Mouse (Mus musculus) retina, postnatal 1 day (tissue): ENCODE measurements around the gene Rpl23.

Experiments used
- DNase-seq: peaks from one replicate; pipeline ENCODE4 v3.0.0-alpha.2; 2012

Rpl23 gene

DNA sequence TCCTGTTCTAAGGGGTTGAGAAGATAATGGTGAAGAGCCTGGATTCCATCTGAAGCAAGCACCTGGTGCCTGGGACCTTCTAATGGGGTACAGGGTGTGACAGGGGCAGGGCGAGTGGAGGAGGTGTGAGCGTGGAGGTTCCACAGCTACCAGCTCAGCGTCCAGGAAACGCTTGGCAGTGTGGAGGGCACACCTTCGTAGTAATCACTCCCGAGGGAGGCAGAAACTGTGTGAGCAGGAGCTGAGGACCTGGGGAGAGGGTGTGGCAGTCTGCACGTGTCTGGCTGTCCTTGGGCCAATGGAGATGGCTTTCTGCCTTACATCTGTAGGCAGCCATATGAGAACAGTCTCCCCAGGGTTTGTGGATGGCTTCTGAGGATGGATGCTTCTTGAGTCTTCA lies 30.8 kb upstream of the Rpl23 start:
- no peak for DNase-seq

DNA sequence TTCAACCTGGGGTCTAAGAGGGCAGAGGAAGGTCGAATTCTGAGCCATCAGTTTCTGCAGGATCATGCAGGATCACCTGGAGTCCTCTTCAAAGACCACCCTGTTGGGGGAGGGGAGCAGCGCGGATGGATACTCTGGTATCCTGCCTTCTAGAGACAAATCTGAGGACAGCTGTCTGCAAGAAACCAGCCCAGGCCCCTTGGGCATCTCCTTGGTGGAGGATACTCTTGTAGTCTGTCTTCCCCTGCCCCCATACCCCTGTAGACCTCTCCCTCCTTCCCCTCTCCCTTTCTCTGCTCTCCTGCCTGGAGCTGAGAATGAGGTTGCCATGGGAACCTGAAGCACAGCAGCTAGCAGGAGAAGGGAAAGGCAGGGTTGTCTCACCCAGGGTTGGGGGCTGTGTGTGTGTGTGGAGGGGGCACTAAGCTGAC lies 30.3 kb upstream of the Rpl23 start:
- peak; percentile 90 for DNase-seq

DNA sequence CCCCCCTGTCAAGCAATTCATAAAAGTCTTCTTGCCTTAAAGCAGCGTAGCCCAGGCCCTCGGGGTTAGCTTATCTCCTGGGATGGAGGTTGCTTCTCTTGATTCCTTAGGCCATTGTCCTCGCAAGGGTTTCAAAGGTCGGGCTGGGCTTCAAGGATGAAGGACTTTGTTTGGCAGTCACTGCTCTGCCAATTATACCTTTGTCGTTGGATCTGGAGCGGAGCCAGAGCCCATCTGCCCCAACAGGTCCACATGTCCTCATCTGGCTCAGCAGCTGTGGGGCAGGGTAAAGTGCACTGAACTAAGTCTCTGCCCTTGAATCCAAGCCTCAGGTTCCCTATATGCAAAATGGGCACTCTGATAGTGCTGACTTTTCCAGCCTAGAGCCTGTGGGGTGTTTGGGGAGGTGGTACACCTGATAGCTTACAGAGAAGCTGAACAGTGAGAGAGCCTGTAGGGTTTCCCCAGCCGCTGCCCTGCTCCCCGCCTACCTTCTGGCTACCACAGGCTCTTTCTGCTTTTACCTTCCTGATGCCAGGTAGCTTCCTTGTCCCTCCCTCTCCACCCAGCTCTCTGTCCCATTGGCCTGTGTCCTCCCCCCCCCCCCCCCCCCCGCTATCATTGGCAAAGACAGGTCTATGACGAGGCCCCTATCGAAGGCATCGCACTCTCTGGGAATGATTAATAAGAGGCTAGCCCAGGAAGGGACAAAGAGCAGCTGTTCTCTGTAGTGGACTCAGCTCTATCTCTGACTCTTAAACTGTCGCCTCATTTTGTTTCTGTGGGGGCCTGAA lies 29.5 kb upstream of the Rpl23 start:
- DNase-seq, result peak; percentile 51

DNA sequence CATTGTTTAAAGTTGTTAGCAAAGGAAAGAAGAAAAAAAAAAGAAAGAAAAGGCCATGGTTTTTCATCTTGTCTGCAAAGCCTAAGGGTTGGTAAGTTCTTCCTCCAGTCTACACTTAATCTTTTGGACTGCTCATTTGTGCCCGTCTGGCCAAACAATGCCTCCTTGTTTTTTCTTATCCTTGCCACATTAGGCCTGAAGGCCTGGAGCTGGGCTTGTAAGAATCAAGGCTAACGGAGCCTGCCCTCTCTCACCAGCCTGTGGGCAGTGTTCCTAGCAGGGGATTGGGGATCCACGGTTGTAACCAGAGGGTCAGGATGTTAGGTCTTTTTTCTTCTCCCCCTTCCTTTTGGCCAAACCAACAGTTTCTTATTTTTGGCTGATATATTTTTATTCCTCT lies 28.7 kb upstream of the Rpl23 start:
- peak; percentile 54 for DNase-seq

DNA sequence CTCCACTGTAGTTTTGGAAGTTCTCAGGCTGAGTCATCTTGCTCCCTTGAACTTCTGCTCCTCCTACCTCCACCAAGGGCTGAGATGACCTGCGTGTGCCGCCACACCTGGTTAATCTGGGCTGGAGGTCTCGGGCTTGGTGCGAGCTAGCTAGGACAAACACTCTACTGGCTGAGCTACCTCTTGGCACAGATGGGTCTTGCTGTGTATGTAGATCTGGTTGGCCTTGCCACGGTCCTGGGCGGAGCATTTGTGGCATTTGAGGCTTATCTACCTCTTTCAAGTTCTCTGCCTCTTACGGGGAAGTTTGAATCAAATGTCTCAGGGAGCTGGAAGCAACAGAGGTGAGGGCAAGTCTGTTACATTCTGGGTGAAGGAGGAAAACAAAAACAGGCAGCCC lies 28.1 kb upstream of the Rpl23 start:
- no peak for DNase-seq

DNA sequence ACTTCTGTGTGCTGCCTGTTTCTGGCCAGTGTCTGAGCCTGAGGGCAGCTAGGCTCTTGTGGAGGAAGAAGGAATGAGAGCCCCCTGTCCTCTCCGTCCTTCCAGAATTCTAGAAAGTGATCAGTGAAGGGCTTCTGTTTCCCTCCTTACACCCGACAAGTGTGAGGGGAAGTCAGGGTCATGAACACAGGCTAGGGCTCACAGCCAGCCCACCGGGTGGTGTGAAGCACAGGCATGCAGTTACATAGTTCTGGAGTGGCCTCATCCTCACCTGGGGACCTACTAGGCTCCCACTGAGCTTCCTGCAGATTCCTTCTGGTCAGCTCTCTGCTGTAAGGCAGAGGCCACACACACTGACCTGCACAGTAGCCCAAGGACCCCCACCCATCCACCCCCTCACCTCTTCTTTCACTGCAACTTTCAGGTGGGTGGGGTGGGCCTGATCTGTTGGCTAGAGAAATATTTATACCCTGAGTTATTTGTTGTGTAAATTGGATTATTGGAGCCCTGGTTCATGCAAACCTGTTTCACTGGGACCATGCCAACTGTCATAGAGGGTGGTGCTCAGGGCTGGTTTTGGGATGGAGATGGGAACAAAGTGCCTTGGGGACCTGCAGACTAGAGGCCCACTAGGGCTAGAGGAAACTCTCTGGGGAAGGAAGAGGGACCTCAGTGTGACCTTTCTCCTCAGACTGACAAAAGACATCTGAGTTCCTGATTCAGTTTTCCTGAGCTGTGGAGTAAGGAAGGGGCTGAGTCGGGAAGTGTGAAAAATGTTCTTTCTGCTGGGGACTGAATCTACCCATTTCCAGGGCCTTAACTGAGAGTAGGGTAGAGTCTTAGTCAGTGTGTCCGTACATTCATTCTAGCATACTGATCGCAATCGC lies 27.2 kb upstream of the Rpl23 start:
- DNase-seq, result no peak

DNA sequence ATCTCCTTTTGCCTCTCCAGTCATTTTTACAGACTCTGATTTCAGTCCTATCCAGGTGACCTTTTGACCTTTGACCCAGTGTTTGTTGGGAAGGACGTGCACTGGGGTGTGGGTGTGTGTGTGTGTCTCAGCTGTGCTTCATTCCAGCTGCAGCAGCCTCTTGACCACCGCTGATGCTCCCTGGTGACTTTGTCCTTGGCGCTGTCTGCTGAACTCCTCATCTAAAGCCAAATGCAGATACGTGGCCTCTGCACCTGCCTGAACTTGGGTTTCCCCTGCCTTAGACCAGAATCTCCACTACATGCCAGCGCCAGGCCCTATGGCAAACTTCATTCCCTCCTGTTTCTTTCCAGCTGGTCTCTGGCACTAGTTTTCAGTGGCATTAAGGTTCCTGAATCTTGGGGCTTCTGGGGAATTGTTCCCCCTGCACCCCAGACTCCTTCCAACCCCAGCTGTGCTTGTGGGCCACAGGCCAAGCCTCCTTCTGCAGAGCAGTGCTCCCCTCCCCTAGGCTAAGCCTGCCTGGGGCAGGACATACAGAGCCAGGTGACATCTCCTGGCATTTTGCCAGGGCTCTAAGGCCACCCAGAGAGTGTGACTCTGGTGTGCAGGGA lies 26.5 kb upstream of the Rpl23 start:
- peak; percentile 85 for DNase-seq

DNA sequence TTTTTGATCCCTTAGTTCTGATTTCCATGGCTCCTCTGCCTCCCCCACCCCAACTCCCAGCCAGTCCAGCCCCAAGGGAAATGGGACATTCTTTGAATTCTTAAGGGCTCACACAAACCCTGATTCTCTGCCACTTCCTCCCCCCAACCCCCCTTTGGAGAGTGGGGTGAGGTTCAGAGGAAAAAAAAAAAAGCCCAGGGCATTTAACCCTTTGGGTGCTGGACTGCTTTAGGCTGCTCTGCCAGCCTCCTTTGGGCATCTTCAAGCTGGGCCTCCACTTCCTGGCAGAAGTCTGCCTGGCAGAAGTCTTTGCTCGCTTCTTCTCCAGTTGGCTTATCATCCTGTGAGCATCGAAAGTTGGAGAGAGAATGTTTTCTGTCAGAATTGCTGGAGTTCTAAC lies 25.9 kb upstream of the Rpl23 start:
- DNase-seq, result peak; percentile 69

DNA sequence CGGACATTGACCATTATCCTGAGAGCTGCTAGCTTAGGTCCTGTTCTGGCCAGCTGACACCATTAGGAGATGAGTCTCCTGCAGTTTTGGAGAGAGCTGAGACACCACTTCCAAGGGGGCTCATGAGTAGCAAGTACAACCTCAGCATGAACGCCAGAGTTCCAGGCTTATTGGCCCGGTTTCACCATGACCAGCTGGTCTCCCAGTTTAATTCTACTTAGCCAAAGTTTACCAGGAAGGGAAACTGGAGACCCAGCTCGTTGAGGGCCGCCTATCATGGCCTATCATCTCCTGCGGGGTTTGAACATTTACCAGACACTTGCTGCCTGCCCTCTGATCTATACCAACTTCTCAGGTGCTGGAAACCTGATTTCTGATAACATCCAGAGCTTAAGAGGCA lies 25.4 kb upstream of the Rpl23 start:
- DNase-seq, result no peak

DNA sequence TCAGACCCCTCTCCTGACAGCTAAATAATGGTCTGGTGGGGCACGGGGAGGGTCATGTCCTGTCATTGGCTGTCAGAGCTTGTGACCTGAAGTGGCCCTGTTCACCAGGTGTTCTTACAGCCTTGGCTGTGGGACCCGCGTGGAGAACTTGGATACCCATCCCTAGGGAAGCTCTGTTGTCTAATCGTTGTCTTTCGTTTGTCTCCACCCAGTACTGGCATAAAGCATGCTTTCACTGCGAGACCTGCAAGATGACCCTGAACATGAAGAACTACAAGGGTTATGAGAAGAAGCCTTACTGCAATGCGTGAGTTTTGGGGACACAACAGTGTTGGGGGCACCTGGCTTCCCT lies 24.4 kb upstream of the Rpl23 start:
- DNase-seq, result no peak

DNA sequence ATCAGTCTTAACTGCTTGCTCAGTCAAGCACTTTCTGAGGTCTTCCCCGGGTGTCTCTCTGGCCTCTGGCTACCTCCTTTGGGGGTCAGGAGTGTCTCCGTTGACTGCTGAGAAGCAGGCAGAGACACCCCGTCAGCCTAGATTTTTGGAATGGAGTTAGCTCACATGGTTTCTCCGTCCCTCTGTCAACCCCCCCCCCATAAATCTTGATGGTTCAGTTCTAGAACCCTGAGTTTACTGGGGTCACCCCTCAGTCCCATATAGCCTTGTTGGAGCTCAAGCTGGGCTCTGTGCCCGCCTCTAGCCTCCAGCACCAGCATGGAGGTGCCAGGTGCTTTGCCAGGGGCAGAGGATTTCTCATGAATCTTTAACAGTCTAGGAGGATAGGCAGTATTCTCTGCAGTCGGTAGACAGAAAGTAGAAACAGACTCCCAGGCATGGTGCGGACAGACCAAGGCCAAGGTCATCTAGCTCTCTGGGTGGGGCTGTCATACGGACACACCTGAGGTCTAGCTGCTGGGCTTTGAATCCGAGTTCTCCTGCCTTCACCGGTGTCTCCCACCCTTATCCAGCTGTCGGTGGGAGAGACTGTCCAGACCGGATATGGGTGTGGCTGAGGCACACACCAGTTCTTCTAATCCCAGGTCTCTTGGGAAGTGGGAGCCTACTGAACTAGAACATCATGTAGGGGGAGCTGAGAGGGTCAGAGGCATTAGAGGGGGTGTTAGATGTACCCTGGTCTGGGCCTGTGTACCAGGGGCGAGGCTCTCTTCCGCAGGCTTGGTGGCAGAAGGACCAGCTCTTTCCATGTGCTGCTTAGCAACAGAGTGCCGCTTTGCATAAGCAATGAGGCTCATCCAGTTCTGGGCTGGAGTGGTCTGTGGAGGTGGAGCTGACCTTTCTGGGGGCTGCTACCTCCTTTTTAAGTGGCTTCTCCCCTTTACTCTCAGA lies 23.7 kb upstream of the Rpl23 start:
- peak; percentile 77 for DNase-seq

DNA sequence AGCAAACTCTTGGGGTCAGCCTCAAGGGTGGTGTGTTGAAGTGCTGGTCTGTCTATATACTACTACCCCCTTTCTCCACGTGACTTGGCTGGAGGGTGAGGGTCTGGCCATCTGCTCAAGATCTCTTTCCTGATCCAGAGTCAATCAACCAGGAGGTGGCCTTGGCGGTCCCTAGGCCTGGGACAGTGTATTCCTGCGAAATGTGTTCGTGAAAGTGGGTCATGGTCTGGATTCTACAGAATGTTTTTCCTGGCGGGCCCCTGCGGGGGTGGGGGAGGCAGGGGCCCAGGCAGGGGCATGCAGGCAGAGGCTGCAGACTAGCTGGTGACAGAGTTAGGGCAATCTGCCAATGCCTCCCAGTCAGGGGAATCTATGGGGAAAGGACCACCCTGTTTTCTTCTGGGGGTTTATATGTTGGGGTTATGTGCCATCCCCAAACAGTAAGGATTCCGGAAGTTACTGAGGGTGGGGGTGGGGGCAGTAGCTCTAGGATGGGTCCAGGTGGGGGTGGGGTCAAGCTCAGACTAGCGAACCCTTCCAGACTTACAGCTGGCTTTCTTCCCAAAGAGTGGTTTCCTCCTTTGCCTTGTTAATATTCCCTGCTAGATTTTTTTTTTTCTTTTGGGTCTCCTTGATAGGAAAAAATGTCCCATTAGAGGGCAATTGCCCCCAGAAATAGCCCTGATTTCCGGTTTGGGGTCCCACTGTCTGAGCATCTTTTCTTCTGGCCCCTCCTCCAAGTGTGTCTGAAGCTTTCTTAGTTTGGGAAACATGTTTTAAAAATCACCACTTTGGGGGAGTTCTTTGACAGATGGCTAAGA lies 22.8 kb upstream of the Rpl23 start:
- peak; percentile 94 for DNase-seq

DNA sequence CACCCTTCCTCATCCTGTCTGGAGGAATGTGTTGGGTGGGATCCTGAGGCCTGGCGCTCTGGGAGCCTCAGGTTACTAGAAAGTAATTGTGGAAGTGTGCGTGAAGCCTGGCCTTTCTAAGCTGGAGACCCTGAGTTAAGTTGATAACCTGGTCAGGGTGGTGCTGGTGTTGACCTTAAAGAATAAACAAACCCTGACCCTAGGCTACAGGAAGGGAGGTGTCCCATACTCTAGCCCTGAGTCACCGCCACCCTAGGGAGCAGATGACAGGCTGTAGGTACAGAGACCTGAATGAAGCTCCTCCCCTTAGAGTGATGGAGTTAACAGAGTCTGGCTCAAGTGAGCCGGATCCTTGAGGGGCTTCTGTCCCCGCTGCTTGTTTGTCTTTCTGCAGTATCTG lies 21.6 kb upstream of the Rpl23 start:
- no peak for DNase-seq

DNA sequence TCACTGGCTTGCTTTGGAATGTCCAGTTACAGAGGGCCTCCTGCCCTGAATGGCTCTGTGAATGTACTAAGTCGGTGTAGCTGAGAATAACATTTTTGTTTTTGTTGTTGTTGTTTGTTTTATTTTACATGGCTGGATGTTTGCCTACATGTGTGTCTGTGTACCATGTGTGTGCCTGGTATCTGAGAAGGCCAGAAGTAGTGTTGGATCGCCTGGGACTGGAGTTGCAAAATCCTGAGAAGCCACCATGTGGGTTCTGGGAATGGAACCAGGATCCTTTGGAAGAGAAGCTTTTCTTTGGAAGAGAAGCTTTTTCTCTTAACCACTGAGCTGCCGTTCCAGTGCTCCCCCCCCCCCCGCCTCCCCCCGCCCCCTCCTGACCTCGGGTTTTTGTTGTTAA lies 20.3 kb upstream of the Rpl23 start:
- DNase-seq, result no peak

DNA sequence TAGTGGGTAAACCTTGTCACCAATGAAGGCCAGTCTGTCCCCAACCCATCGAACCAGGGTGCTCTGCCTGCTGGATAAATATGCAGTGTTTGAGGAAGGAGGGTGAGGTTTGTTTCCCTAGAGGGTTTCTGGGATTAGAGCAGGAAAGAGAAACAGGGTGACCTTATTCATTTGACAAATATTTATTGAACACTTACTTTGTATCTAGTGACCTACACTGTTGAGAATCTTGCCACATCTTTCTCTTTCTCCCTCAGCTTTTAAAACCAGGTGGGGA lies 19.9 kb upstream of the Rpl23 start:
- no peak for DNase-seq

DNA sequence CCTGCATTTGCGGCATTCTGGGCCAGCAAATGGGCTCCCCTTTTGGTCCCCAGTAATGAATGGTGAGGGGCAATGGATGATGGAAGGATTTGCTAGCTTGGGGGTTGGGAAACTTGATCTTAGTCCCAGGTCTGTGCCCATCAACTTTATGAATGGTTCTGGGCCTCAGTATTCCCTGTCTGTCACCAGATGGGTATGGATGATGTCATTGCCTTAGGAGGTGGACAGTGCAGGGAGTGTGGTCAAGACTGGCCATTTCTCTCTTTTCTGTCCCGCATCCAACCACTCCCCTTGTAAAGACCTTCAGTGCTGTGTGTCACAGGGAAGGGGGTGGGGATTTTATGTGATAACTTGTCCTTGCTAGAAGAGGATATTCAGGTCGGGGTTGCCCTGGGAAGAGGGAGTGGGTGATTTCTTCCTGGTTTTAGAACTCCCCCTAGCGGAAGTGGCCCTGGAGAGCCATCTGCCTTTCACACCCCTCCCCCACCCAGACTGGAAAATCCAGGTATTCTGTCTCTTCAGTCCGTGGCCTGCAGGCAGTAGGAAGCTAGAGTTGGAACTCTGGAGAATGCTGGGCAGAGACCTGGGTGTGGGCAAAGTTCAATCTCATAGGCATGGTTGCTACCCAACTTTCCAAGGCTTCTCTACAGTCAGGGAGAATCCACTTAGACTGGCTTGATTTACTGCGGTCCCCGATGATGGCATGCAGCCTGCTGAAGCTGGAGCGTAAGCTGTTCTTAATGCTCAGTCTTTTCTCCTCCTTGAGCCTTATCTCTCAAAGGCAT lies 19.4 kb upstream of the Rpl23 start:
- peak; percentile 77 for DNase-seq

DNA sequence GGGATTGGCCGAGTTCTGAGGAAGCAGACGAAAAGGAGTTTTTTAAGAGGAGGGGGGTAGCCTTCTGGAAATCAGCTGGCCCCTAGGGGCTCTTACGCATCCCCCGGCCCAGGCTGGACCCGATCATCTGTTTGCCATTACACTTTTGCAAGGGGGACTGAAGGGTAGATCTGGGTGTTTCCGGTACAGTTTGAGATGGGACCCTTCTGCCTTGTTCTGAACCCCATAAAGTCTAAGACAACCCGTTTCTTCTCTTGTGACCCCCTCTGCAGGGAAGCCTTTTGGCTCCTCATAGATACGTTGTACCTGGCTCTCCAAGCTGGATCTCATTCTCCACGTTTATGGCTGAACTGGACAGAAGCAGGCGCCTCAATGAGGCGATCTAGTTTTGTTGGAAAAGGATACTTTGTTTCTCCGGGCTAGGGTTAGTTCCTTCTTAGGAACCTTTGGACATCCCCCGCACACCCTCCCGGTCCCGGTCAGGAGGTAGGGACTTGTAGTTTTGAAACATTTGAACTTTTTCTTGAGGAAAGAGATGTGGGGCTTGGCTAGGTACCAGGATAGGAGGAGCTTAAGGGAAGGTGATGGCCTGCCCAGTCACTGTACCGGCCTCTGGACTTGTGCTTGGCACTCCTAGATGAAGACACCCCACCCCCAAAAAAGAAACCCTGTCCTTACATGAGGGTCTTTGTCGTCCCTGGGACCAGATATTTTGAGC lies 18.6 kb upstream of the Rpl23 start:
- DNase-seq, result no peak

DNA sequence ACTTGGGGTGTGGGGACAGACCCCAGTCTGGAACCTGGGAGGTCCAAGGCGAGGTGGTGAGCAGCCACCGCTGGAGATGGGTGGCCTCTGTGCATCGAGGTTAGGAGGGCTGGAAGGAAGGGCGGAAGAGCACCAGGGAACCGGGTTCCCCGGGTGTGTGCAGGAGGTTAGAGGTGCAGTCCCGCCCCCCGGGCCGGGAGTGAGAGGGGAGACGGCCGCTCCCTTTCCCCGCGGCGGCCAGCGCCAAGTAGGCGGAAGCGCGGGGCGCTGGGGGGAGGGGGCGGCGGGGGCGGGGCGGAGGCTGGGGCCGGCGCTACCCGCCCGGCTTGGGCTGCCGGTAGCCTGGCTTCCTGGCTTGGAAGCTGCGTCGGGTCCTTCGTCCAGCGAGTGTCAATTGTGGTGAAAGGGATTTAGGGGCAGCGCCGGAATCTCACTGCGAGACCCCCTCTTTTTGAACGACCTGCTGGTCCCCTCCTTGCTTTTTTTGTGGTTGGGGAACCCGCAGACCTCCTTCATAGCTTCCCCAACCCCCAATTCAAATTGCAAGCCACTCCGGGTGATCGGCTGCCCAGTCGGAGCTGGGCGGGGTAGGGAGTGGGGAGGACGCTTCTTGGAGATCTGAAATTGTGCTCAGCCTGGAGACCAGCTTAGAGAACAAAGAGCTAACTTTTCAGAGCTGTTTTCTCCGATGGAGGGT lies 17.9 kb upstream of the Rpl23 start:
- DNase-seq, result peak; percentile 76

DNA sequence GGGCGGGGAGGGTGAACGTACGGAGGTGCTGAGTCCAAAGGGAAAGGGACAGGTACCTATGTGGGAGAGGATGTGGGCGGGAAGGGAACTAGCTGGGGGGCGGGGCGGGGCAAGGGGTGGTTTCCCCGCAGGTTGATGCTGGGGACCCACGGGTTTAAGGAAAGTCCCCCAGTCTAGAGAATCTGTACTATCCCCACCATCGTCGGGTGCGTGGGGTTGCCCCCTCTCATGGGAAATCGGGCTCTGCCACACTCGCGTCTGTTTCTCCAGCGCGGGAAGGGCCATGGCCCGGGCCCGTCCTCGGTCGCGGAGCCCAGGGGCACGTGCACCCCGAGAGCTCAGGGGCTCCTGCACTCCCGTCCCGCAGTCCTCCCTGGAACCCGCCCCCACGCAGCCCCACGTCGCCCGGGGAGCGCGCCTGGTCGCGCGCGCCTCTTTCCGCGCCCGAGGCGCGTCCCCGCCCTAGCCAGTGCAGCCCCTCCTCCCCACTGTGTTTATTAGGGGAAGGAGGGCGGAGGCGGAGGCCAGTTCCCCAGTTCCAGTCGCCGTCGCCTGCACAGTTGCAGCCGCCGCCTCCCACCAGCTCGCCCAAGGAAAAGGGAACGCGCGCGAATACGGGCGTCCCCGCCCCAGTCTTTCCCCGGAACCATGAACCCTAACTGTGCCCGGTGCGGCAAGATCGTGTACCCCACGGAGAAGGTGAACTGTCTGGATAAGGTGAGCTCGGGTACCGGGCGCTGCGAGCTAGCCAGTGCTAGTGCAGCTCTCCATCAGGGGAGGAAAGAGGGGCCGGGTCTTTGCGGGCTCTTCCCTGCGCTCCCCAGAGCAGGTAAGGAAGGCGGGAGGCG lies 17.1 kb upstream of the Rpl23 start:
- peak; percentile 92 for DNase-seq
